Comparison of ENCODE assay signal across 8 mouse cellular contexts in genomic region chr2:10047758-10048436, GRCm38 (mm10). TPM values are rescaled to one million over a fixed set of nuclear protein-coding genes. Genes with fewer than 3 reads are reported as not detected.
A peak's percentile ranks its signal among the peaks of the same experiment; 100 is the strongest.
DNase-seq lines count a peak whose midpoint lies in the region; ATAC-seq and TF ChIP-seq lines count a peak whose summit lies in the region.

No protein-coding gene starts in this region.

- H3K4me1 ChIP-seq in forebrain, embryonic 10.5 days: peaks cover 22% of the 10 kb centered on the region
- H3K4me1 ChIP-seq in hindbrain, embryonic 15.5 days (replicated peaks): peaks cover 23% of the 10 kb centered on the region
- H3K4me1 ChIP-seq in liver, embryonic 11.5 days (replicated peaks; ENCODE audit: control insufficient read depth, insufficient read depth, low read length): peaks cover 14% of the 10 kb centered on the region
- H3K4me1 ChIP-seq in stomach, embryonic 16.5 days (ENCODE audit: control insufficient read depth, insufficient read depth, low read length): peaks cover 9% of the 10 kb centered on the region; the same call in 1 of the 2 replicates

- H3K36me3 ChIP-seq in forebrain, embryonic 10.5 days (replicated peaks): no peaks in the 10 kb centered on the region
- H3K36me3 ChIP-seq in hindbrain, embryonic 15.5 days: no peaks in the 10 kb centered on the region
- no peaks in the 10 kb centered on the region for H3K36me3 ChIP-seq in liver, embryonic 11.5 days (ENCODE audit: control insufficient read depth, insufficient read depth, low read length)
- no peaks in the 10 kb centered on the region for H3K36me3 ChIP-seq in myocyte (ENCODE audit: control insufficient read depth, insufficient read depth)
- no peaks in the 10 kb centered on the region for H3K36me3 ChIP-seq in stomach, embryonic 16.5 days (ENCODE audit: control insufficient read depth, insufficient read depth, low read length)

- H3K9me3 ChIP-seq in forebrain, embryonic 10.5 days: no peaks in the 10 kb centered on the region
- no peaks in the 10 kb centered on the region for H3K9me3 ChIP-seq in hindbrain, embryonic 15.5 days
- H3K9me3 ChIP-seq in liver, embryonic 11.5 days (ENCODE audit: control insufficient read depth, low read length): no peaks in the 10 kb centered on the region
- H3K9me3 ChIP-seq in stomach, embryonic 16.5 days (replicated peaks; ENCODE audit: control insufficient read depth, low read length): no peaks in the 10 kb centered on the region

- H3K27me3 ChIP-seq in forebrain, embryonic 10.5 days (ENCODE audit: poor library complexity, severe bottlenecking): no peaks in the 10 kb centered on the region
- no peaks in the 10 kb centered on the region for H3K27me3 ChIP-seq in hindbrain, embryonic 15.5 days
- no peaks in the 10 kb centered on the region for H3K27me3 ChIP-seq in liver, embryonic 11.5 days (replicated peaks; ENCODE audit: control insufficient read depth, insufficient read depth, low read length)
- H3K27me3 ChIP-seq in myocyte (ENCODE audit: control insufficient read depth, insufficient read depth, insufficient read length): no peaks in the 10 kb centered on the region
- no peaks in the 10 kb centered on the region for H3K27me3 ChIP-seq in stomach, embryonic 16.5 days (ENCODE audit: control insufficient read depth, insufficient read depth, low read length)

- H3K4me2 ChIP-seq in hindbrain, embryonic 15.5 days: peak overlapping the region; percentile 91
- peak overlapping the region; percentile 85 for H3K4me2 ChIP-seq in liver, embryonic 11.5 days
- peak overlapping the region; percentile 83 for H3K4me2 ChIP-seq in myocyte (ENCODE audit: low read depth)
- peak overlapping the region; percentile 80 for H3K4me2 ChIP-seq in stomach, embryonic 16.5 days (ENCODE audit: low read depth, low read length)

- under 1% methylated on average over 47 of the region's 47 CpGs for WGBS in forebrain, embryonic 10.5 days
- under 1% methylated on average over 47 of the region's 47 CpGs for WGBS in hindbrain, embryonic 15.5 days
- under 1% methylated on average over 47 of the region's 47 CpGs for WGBS in liver, embryonic 11.5 days
- under 1% methylated on average over 47 of the region's 47 CpGs for WGBS in stomach, embryonic 16.5 days

- peak overlapping the region; percentile 75 for H3K9ac ChIP-seq in hindbrain, embryonic 15.5 days
- peak overlapping the region; percentile 93 for H3K9ac ChIP-seq in liver, embryonic 11.5 days (ENCODE audit: low read depth, low read length)
- peak overlapping the region; percentile 88 for H3K9ac ChIP-seq in stomach, embryonic 16.5 days (ENCODE audit: low read length)

- H3ac ChIP-seq in myocyte (ENCODE audit: control insufficient read depth, insufficient read length): peak overlapping the region; percentile 18

- peak overlapping the region; percentile 95 for H3K4me3 ChIP-seq in forebrain, embryonic 10.5 days
- H3K4me3 ChIP-seq in hindbrain, embryonic 15.5 days: peak overlapping the region; percentile 99
- peak overlapping the region; percentile 98 for H3K4me3 ChIP-seq in liver, embryonic 11.5 days (ENCODE audit: low read depth, low read length)
- H3K4me3 ChIP-seq in myocyte: peak overlapping the region; percentile 86
- H3K4me3 ChIP-seq in stomach, embryonic 16.5 days (replicated peaks; ENCODE audit: low read length): peak overlapping the region; percentile 75

- peak; percentile 8 for DNase-seq in ovary, postnatal 10 days (ENCODE audit: low spot score)
- DNase-seq in ovary, adult 18-20 months (ENCODE audit: low spot score): no peak
- peak; percentile 10 for DNase-seq in adrenal gland, postnatal 25 days
- peak; percentile 37 for DNase-seq in forebrain, embryonic 10.5 days (ENCODE audit: extremely low spot score, low spot score)
- peak; percentile 63 for DNase-seq in liver, embryonic 11.5 days (ENCODE audit: low spot score)

- H3K79me2 ChIP-seq in myocyte (ENCODE audit: control insufficient read depth, insufficient read depth): peaks cover 31% of the 10 kb centered on the region

- peak; percentile 81 for ATAC-seq in hindbrain, embryonic 15.5 days (ENCODE audit: low FRiP score, low read depth)
- peak; percentile 53 for ATAC-seq in liver, embryonic 11.5 days (replicated peaks; ENCODE audit: low FRiP score)
- ATAC-seq in stomach, embryonic 16.5 days (ENCODE audit: insufficient read depth, low FRiP score): peak; percentile 31; the same call in 1 of the 2 replicates

- no peak for TF ChIP-seq POLR2A in myocyte (IDR thresholded peaks at IDR 0.05; ENCODE audit: insufficient read length, low read depth)

- H3K27ac ChIP-seq in forebrain, embryonic 10.5 days: peak overlapping the region; percentile 93
- H3K27ac ChIP-seq in hindbrain, embryonic 15.5 days (replicated peaks): peak overlapping the region; percentile 81
- peak overlapping the region; percentile 25; the same call in 1 of the 2 replicates for H3K27ac ChIP-seq in liver, embryonic 11.5 days (ENCODE audit: low read depth, low read length)
- 0 out of 2 replicates have a peak overlapping the region, but pooled peaks have one; percentile 14 for H3K27ac ChIP-seq in stomach, embryonic 16.5 days (ENCODE audit: low read length)

TF ChIP-seq in myocyte, 11 proteins besides CTCF, POLR2A, EP300 and RAD21:
- no peak for TF ChIP-seq SRF (IDR thresholded peaks at IDR 0.05; ENCODE audit: control insufficient read depth, insufficient read length, low read depth)
- TF ChIP-seq E2F4 (IDR thresholded peaks at IDR 0.05; ENCODE audit: insufficient read depth): no peak
- TF ChIP-seq MYOD1 (IDR thresholded peaks at IDR 0.05; ENCODE audit: control insufficient read depth in 1 of 3, insufficient read length in 2 of 3, low read depth in 2 of 3): no peak
TF ChIP-seq in myocyte: peak in this region for 0.

RNA-seq across cellular contexts. Expression of gene Taf3, which starts 0.5 kb away (rescaled TPM):
- total RNA-seq in adrenal gland, postnatal 25 days (2021): 11.1 and 14.4 TPM in 2 replicates
- polyA plus RNA-seq in forebrain, embryonic 10.5 days (2016; fragmentation: Nextera tagmentation; extraction: Ambion mirVana): 15.7 and 16.7 TPM in 2 replicates
- polyA plus RNA-seq in hindbrain, embryonic 15.5 days (2015; fragmentation: Nextera tagmentation; extraction: Ambion mirVana): 12.4 and 13.3 TPM in 2 replicates
- 14.9 and 18.6 TPM in 2 replicates for polyA plus RNA-seq in liver, embryonic 11.5 days (2014; fragmentation: Nextera tagmentation; extraction: Ambion mirVana)
- polyA plus RNA-seq in myocyte (2012; fragmentation: generic; extraction: Trizol): 6.6 TPM
- polyA plus RNA-seq in stomach, embryonic 16.5 days (2015; fragmentation: Nextera tagmentation; extraction: Ambion mirVana): 9.8 and 10.2 TPM in 2 replicates

RNA-seq across cellular contexts. Expression of gene Atp5c1, which starts 32.4 kb away (rescaled TPM):
- total RNA-seq in adrenal gland, postnatal 25 days (2021): 451 and 465 TPM in 2 replicates
- 502 and 503 TPM in 2 replicates for polyA plus RNA-seq in forebrain, embryonic 10.5 days (2016; fragmentation: Nextera tagmentation; extraction: Ambion mirVana)
- 565 and 586 TPM in 2 replicates for polyA plus RNA-seq in hindbrain, embryonic 15.5 days (2015; fragmentation: Nextera tagmentation; extraction: Ambion mirVana)
- polyA plus RNA-seq in liver, embryonic 11.5 days (2014; fragmentation: Nextera tagmentation; extraction: Ambion mirVana): 585 and 612 TPM in 2 replicates
- polyA plus RNA-seq in myocyte (2012; fragmentation: generic; extraction: Trizol): 593 TPM
- 595 and 642 TPM in 2 replicates for polyA plus RNA-seq in stomach, embryonic 16.5 days (2015; fragmentation: Nextera tagmentation; extraction: Ambion mirVana)

RNA-seq across cellular contexts. Expression of gene Kin, which starts 32.5 kb away (rescaled TPM):
- total RNA-seq in adrenal gland, postnatal 25 days (2021): 27.2 and 32.1 TPM in 2 replicates
- polyA plus RNA-seq in forebrain, embryonic 10.5 days (2016; fragmentation: Nextera tagmentation; extraction: Ambion mirVana): 39.1 and 39.8 TPM in 2 replicates
- polyA plus RNA-seq in hindbrain, embryonic 15.5 days (2015; fragmentation: Nextera tagmentation; extraction: Ambion mirVana): 27.7 and 29.4 TPM in 2 replicates
- 35.3 and 37.9 TPM in 2 replicates for polyA plus RNA-seq in liver, embryonic 11.5 days (2014; fragmentation: Nextera tagmentation; extraction: Ambion mirVana)
- polyA plus RNA-seq in myocyte (2012; fragmentation: generic; extraction: Trizol): 7.2 TPM
- polyA plus RNA-seq in stomach, embryonic 16.5 days (2015; fragmentation: Nextera tagmentation; extraction: Ambion mirVana): 25.6 and 27.9 TPM in 2 replicates

Comparison
In these comparisons a context has a peak if more than half of its experiments do, and no peak if none do; other contexts are left out.
1. H3K27ac ChIP-seq: peak in every context shown above with its lines; median percentile 93 in forebrain, embryonic 10.5 days; 81 in hindbrain, embryonic 15.5 days; 25 in liver, embryonic 11.5 days; 14 in stomach, embryonic 16.5 days.
2. ATAC-seq: peak in every context shown above with its lines; median percentile 81 in hindbrain, embryonic 15.5 days; 53 in liver, embryonic 11.5 days; 31 in stomach, embryonic 16.5 days.